Mouse (Mus musculus) spleen, postnatal 14 days (tissue): Measurements from ENCODE around the gene Pnmal1.

ENCODE experiments used
- DNase-seq, 2 experiments: peaks; one replicate each; pipeline ENCODE4 v3.0.0; 2021 to 2022; ENCODE audit warnings: low spot score in 2 of 2

Gene Pnmal1

DNA sequence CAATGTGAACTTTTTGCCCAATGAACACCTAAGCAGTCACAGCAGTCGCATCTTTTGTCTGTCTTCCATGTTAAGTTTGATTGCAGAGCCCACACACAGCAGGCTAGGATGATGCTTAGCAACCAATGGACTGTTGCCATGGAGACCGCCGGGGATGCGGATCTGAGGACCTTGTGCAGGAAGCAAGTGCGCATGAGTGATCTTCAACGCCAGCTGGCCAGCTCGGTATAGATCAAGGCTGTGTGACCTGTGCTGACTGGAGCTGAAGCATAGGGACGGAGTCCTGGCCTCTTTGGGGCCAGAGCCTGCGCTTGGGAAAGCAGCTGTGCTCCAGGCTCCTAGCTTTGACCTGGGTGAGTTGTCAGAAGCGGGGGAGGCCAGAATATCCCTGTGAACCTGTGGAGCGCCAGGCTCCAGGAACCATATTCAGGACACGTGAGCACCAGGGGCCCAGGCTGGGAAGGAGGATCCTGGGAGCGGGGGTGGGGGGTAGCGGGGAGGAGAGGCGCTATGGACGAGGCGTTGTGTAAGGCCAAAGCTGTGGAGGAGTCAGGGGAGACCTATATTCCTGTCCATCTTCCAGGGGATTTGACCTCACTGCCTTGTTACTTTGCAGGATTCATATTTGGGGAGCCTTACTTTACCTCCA lies at the start of gene Pnmal1:
Gene Pnmal1 (plus strand): TSS at position 141 of the 649 bp plus-strand sequence.
- no peak for DNase-seq

DNA sequence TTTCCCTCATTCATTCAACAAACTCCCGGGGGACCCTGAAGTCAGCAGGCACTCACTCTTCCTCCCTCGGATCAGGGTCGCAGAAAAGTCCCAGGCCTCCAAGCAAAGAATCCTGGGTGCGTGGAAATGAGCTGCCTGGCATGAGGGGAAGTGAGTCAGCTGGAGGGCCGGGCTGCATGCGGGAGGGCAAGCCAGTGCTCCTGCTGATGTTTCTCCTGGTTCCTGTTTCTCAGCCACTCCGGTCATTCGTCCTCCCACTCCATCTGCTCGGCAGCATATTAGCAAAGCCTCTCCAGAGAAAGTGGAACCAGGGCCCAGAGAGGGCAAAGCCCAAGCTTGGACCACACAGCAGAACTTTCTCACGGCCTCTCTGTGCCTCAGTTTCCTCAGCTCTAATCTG lies 49.6 kb upstream of the Pnmal1 start:
- DNase-seq: no peak

DNA sequence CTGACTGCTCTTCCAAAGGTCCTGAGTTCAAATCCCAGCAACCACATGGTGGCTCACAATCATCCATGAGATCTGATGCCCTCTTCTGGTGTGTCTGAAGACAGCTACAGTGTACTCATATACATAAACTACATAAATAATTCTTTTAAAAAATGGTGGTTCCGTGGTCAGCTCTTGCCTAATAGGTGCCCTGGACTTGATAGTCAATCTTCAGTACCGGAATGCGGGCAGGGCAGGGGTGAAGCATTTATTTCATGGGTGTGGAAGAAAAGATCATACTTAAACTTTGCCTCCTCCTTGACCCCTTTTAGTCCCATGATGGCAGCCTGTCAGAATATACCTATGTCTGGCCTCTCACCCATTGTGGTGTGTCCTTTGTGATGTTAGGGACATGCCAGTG lies 47.6 kb upstream of the Pnmal1 start:
- no peak for DNase-seq

DNA sequence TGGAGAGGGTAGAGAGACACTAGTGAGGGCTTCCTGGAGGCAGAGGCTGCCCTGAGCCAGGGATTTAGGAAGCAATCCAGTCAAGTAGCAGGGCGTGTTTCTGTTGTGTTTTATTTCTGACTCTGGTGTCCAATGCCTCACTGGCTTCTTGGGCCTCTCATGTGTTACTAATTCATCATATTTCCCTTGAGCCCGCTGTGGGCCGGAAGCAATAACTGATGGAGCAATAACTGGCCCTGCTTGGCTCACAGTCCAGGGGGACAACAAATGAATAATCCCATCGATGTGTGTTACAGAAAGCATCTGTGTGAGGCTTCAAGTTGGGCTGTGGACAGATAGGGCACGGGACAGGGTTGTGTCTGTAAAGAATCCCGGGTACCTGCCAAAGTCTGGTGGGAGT lies 47.1 kb upstream of the Pnmal1 start:
- DNase-seq: no peak

DNA sequence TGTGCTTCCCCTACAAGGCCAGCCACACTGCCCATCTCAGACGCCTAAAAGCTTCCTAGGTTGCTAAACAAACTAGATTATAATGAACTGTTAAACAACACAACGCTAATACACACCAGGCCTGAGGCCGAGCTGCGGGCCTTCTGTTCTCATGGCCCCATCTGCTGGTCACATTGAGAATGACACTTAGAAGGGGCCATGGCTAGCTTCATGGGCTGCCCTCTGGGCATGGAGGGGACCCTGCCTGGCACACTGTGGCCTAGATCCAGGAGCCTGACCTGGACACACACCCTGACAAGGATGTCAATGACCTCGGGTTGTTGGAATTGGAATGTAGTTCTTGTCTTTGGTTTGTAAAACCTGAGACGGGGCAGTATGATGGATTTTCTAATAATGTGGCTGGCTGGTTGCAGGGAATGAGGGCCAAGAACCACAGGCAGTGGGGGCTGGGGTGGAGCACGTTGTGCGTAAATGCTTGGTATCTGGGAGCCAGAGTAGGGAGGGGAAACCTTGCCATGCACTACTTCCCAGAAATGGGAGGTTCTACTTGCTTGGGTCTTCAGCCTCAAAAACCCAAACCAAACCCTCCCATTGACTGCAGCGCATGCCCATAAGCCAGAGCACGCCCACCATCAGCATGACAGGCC lies 45.5 kb upstream of the Pnmal1 start:
- peak; percentile 40 to 69 for DNase-seq

DNA sequence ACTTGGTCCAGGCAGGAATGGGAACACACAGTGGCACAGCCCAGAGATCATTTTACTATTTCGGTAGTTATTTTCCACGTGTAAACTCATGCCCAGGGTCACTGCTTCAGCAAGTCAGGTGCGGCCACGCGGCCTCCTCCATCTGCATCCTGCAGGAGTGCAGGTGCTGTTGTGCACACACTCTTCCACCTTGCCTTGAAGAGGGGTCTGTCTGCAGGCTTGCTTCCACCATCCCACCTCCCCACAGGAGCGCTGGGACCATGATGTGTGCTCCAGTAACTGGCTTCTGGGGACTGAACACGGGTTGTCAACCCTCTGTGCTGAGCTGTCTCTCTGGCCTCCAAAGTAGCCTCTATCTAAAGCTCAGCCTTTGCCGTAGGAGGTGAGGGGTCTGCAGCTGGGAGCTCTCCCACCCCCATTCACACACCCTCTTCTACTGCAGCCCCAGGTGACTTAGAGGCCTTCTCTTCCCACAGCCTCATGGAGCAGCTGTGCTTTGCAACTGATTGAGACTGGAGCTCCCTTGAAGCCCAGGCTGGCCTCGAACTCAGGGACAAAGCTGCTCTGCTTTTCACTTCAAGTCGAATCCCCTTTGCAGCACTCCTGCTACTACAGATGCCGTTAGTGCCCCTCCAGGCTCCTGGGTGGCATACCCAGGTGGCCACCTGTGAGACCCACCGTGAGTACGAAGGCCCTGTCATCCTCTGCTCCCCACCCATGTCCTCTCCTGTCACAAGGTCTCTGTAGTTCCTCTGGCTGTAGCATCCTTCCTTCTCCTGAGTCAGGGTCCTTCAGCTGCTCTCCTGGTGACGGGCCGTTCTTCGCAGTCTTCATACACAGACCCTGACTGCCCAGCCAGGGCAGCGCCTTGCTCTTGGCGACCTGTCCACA lies 44.8 kb upstream of the Pnmal1 start:
- no peak for DNase-seq

DNA sequence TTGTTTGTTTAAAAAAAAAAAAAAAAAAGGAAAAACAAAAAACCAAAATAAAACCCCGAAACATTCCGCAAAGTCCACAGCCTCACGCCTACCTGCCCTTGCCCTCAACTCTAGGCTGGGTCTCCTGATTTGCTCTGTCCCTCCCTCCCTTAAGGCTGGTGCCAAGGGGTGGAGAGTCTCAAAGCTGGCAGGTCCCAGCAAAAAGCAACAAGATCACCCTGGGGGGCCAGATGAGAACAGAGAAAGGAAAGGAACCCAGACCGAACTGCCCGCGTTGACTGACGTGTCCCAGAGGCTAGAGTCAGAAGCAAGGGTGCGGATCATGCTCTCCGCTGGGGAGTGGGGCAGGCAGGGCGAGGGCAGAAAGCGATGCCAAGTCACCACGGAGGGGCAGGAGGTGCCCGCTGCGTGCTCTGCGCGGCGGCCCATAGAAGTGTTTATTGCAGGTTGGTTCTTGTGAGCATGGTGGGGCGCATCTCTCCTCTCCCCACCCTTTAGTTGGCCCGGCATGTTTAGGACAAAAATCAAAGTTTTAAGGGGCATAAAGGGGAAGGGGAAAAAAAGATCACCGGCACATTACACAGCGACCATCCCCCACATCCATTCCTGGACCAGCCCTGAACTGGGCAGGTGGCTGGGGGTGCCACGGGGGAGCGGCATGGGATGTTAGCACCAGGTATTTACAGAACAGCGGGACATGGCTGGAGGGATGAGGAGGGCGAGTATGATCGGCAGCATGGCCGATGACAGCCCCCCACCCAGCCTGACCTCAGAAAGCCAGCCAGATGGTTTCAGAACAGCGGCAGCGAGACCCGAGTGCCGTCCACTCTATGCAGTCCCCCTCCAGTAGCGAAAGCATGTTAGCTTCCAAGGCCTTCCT lies 43.8 kb upstream of the Pnmal1 start:
- DNase-seq: no peak

DNA sequence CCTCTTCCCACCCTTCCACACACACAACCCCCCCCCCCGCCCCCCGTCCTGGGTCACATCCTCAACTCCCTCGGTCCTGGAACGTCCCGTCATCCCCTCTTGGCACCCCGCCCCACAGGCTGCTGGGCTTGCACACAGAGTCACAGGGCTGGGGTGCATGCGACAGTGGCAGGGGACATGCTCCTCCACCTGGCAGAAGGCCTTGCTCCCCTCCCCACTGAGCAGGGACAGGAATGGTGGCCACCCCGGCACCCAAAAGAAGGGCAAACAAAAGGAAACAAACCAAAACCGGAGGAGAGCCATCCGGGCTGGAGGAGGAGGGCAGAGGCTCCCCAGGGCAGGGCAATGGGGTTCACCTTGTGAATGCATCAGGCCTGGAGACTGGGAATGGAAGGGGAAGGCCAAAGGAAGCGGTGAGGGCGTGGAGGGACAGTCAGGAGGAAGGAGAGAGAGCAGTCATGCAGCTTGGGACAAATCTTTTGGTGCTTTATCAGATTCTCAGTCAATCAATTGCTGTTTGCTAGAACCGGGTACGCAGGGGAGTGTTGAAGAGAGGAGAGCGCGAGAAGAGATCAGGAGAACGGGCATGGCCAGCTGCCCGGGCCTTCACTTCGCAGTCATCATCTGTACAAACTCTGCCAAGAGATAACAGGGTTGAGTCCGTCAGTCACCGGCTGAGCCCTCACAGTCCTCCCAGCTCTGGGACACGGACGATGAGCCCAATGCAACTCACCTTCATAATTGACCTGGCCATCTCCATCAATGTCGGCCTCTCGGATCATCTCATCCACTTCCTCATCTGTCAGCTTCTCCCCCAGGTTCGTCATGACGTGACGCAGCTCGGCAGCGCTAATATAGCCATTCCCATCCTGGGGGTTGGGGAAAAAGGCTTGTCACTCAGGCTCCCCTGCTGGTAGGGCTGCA lies 42.9 kb upstream of the Pnmal1 start:
- no peak for DNase-seq

DNA sequence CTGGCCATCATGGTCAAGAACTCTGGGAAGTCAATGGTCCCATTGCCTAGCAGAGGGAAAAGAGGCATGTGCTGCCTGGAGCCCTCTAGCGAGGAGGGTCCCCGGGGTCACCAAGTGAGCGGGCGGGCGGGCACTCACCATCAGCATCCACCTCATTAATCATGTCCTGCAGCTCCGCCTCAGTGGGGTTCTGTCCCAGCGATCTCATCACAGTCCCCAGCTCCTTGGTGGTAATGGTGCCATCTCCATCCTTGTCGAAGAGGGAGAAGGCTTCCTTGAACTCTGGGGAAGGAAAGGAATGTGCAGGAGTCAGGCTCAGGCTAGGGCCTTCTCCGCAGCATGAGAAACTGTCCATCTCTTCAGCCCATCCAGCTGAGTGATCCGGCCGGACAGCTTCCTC lies 42.0 kb upstream of the Pnmal1 start:
- DNase-seq: no peak

DNA sequence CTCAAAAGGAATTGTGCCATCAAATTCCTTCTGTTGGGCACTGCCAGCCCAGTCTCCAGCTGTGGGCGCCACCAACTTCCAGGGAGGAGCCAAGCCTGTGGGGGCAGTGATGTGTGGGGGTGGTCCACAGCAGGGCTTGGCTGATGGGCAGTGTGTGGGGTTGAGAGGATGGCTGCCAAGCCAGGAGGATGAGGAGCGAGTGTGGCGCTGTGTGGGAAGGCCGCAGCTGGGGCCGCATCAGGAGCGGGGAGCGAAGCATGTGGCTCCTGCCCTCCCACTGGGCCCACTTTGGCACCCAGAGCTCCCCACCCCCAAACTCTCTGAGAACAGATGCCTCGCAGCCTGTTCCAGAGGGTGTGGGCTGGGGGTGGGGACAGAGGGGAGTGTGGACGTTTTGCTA lies 41.5 kb upstream of the Pnmal1 start:
- DNase-seq: no peak

DNA sequence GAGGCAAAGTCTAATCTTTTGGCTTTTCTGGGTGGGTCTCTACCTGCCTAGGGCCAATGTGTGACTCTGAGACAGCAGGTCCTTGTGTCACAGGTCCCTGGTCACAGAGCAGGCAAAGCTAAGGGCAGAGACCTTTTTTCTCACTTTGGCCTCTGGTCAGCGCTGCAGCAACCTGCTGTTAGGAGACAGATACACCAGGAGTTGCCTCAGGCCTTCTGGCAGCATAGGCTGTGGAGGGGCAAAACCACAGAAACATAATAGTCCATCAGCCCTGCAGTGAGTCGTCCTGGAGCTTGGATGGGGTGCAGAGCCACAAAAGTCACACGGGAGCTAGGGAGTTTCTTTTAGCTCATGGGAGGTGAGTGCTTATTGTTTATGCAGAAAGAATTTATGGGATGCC lies 40.8 kb upstream of the Pnmal1 start:
- no peak for DNase-seq

DNA sequence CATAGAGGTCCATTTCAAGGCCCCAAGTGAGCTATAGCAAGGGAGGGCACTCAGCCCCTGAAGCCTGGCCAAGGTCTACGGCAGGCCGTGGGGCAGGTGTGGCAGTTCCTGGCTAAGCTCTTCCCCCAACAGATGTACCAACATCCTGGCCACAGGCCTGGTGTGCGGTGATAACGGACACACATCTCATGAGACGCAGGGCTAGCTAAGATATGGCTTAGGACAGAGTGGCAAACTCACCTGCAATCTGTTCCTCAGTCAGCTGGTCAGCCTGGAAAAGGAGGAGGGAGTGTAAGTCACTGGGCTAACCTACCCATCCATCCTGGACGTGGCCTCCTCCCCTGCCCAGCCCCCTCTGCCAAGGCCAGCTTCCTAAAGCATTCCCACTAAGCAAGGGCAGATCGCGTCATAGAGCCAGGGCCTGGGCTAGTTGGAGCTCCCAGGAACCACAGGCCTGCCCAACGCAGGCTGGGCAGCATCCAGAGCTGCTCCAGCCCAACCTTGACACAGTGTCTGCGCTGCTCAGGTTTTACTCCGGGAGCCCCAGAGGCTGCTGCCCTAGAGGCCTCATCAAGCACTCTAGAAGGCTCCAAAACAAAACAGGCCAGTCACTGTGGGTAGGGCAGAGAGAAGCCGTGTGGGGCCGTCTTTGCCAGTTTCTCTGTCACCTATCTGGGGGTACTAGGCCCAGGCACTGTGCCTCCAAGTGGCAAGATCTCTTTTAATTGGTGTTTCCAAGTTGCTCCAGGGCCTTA lies 39.9 kb upstream of the Pnmal1 start:
- no peak for DNase-seq

DNA sequence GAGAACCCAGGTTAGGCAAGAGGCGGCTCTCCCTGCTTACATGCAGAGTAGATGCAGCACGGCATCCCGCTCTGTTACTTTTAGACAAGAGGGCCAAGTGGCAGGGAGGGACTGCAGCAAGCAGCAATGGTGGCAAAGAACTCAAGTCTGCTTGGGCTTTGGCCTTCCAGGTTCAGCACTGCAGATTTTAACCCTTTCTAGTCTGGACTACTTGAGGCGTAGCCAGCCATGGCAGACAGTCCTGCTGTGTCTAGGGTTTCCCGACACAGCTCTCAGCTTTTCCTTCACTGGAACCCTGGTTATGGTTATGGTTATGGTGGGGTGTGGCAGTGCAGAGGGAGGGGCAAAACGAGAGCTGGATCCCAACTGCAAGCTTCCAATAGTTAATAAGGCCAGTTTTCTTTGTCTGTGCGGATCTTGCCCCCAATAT lies 39.3 kb upstream of the Pnmal1 start:
- DNase-seq: no peak

DNA sequence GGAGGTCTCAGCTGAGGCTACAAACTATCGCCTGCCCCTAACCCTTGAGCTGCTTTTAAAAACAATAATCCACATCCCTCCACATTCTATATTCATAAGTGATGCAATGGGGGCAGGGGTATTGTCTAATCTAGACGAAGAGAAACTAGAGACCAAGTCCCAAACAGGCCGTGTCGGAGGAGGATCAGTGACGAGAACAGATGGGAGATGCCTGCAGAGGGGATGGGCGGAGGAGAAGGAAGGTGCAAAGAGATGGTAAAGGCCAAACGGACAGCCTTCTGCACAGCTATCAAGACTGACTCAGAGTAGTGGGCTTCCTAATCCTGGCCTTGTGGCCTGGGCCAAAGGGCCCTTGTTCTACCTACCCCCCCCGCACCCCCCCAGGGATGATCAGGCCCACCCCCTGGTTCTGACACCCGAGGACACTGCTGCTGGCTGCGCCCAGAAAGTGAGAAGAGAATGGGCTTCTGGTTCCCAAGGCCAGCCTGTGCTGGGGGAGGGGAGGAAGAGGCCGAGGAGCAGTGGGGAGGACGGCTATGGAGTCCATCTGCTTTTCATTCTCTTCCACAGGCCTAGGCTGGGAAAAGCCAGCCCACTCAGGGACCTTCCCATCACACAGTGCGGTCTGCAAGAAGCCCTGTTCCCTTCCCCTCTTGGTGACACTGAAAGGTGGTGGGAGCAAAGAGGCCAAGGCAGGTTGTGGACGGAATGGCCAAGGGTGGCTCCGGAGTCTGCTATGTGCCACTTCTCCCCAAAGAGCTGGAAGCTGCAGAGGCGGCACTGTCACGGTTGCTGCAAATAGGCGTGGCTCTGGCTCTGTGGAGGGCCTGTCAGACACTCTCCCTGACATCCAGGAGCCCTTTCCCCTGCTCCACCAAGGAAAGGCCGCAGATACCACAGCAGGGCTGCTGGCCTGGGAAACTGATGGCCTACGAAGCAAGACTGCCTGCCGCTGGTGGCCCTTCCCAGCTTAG lies 38.4 kb upstream of the Pnmal1 start:
- no peak for DNase-seq

DNA sequence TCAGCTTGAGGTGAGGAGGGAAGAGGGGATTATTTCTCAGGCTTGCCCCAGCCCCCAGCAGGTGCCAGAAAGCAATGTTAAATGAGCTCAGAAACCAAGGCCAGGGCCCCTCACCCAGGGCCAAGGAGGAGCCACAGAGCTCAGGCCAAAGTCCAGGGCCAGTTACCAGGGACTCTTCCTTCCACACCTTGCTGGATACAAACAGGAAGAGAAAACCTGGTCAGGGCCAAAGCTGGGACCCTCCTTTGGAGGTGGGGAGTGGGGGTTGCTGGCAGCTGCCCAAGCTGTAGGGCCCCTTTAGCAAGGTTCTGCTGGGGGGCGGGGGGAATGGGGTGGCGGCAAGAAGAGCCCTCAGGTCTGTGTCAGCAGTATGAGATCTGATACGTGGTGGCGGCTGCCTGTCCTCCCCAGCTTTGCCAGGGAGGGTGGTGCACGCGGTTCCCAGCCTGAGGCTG lies 37.6 kb upstream of the Pnmal1 start:
- no peak for DNase-seq

DNA sequence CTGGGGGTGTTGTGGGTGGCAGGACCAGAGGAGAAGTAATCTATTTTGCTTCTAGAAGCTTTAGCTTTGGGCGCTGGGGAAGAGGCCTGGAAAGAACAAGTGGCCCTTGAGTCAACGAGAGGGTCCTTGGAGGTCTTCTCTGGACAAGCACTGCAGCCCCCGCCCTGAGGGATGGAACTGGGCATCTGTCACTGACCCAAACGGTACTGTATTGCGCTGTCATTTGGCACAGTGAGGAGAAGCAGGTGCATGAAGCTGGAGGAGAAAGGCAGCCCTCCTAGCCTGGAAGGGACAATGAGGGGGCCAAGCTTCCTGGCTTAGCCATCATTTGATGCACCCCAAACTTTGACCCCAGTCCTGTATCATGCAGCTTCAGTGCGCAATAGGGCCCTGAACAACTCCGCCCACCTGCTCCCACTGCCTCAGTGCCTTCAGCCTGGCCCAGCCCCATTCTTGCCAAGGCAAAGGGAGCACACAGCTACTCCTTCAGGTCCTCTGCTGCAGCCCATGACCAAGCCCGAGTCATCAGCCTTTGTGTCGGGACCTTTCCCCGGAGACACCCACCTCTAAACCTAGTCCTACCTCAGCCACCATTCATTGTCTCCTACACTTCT lies 37.0 kb upstream of the Pnmal1 start:
- no peak for DNase-seq

DNA sequence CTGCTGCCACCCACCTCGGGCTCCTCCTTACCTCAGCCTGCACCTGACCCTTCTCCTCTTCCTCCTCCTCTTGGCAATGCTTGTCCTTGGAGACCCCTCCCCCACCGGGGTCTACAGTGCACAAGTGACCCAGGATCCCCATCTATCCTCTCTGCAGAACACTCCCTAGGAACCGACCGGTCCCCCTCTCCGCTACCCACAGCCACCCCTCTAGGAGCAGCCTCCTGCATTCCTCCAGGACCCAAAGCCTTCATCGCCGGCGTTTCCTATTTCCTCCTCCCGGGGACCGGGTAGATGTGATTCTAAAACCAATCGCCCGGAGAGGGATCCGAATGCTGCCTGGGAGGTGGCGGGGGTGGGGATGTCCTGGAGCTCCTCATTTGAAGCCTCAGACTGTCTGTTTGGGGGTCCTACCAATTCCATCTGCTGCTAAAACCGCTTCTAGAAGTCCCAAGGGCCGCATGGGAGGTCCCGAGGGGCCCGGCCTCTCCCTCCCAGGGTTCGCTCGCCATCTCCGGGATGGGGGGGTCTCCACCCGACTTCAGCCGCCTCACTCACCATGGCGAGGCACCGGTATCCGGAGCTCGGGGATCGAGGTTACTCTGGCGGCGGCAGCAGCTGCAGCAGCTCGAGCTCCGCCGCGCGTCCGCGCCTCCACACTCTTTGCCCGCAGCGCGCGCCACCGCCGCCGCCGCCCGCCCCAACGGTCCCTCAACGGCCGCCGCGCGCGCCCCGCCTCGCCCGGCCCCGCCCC lies 36.0 kb upstream of the Pnmal1 start:
- DNase-seq: no peak
